Mouse (Mus musculus) forebrain, embryonic 10.5 days (tissue): ENCODE measurements around the gene Gsg1. TPM values are rescaled to one million over a fixed set of nuclear protein-coding genes. Genes with fewer than 3 reads are reported as not detected.

Source experiments
- DNase-seq: peaks from one replicate; pipeline ENCODE4 v3.0.0-alpha.2; 2017; ENCODE audit warnings: low spot score; ENCODE audit errors: extremely low spot score
- H3K27ac ChIP-seq: fragments of 300-500 bp; sonication (generic); 2 replicates; pipeline ENCODE4 v1.5.1; 2016; ENCODE audit warnings: mild to moderate bottlenecking
- H3K27me3 ChIP-seq: fragments of 300-500 bp; sonication (generic); 2 replicates; pipeline ENCODE4 v1.6.1; 2016; ENCODE audit warnings: mild to moderate bottlenecking; ENCODE audit not compliant: poor library complexity, severe bottlenecking
- H3K36me3 ChIP-seq: fragments of 300-500 bp; sonication (generic); replicated peaks from 2 replicates; pipeline ENCODE4 v1.6.1; 2016; ENCODE audit warnings: mild to moderate bottlenecking, moderate library complexity
- H3K4me1 ChIP-seq: fragments of 300-500 bp; sonication (generic); 2 replicates; pipeline ENCODE4 v1.6.1; 2016
- H3K4me3 ChIP-seq: fragments of 300-500 bp; sonication (generic); 2 replicates; pipeline ENCODE4 v1.5.1; 2016; ENCODE audit warnings: mild to moderate bottlenecking, moderate library complexity
- H3K9me3 ChIP-seq: fragments of 300-500 bp; sonication (generic); 2 replicates; pipeline ENCODE4 v1.6.1; 2016; ENCODE audit warnings: mild to moderate bottlenecking, moderate library complexity
- WGBS: fragments of 180-500 bp; shearing (Covaris S2); methylation state at CpG from one replicate; pipeline ENCODE4 v1.1.7; 2016; 5-methylcytosine and 5-hydroxymethylcytosine counted together
- polyA plus RNA-seq: library from polyadenylated mRNA; unstranded; fragments of >200 nt; fragmentation: Nextera tagmentation; extraction: Ambion mirVana; gene quantifications from 2 replicates; pipeline ENCODE4 v1.2.1, GENCODE M21; 2016

The Gsg1 gene
- polyA plus RNA-seq, 1 experiment from 2014 or later: not detected

GRCm38 (mm10) chr6:135228465-135228941 lies 25.6 kb downstream of the Gsg1 start:
- H3K9me3 ChIP-seq: no peaks in the 10 kb centered on the region
- no peak overlapping the region for H3K4me3 ChIP-seq
- peak overlapping the region; percentile 71; the same call in 1 of the 2 replicates for H3K27ac ChIP-seq
- peaks cover 20% of the 10 kb centered on the region for H3K4me1 ChIP-seq
- no peaks in the 10 kb centered on the region for H3K27me3 ChIP-seq
- peaks cover 39% of the 10 kb centered on the region for H3K36me3 ChIP-seq
- no peak for DNase-seq
- WGBS: 51% methylated on average over 10 of the region's 10 CpGs

DNA sequence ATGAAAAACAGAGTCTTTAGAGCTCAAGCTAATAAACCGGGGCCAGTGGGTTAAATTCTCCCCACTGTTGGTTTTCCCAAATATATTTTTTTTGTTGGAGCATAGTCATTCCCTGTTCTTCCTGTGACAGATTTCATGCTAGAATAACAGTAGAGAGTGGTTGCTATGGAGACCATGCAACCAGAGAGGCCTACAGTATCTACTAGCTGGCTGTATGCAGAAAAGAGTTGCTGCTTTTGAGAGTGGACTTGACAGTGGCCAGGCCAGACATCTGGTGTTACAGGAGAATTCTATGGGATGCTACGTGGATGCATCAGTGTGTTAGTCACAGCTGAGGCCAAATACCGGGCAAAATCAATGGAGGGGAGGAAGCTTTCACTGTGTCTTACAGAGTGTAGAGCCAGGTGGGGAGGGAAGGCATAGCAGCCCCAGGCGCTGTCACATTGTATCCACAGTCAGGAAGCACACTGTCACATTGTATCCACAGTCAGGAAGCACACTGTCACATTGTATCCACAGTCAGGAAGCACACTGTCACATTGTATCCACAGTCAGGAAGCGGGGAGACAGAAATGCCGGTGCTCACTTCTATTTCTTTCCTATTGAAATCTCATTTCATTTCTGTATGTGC lies 30.2 kb downstream of the Gsg1 start:
- Histone ChIP-seq H3K27me3 (no peaks in the 10 kb centered on the region), H3K27ac (no peak overlapping the region), H3K4me3 (no peak overlapping the region), H3K9me3 (no peaks in the 10 kb centered on the region), H3K4me1 (peaks cover 20% of the 10 kb centered on the region), H3K36me3 (peaks cover 16% of the 10 kb centered on the region)
- 72% methylated on average over 6 of the region's 6 CpGs for WGBS
- no peak for DNase-seq

DNA sequence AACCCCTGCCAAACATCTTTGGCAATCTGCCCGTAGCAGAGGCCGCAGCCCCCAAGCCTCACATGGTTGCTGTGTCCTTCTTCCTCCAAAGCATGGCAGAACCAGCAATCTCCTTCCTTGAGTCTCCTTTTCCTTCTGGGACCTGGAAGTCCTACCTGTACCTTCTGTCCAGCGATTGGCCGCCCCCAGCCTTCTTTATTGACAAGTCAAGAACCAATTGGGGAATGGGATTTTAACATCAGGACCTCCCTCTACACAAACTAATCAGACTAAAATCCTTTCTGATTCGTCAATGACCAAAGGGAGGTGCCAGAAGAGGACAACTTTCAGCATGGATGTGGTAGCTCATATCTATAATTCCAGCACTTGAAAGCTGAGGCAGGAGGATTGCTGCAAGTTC lies 34.2 kb downstream of the Gsg1 start:
- no peak overlapping the region for H3K27ac ChIP-seq
- H3K4me1 ChIP-seq: peaks cover 11% of the 10 kb centered on the region
- no peaks in the 10 kb centered on the region for H3K9me3 ChIP-seq
- H3K36me3 ChIP-seq: peaks cover 10% of the 10 kb centered on the region
- no peaks in the 10 kb centered on the region for H3K27me3 ChIP-seq
- no peak overlapping the region for H3K4me3 ChIP-seq
- no peak for DNase-seq
- WGBS: 96% methylated on average over 5 of the region's 5 CpGs

- H3K9me3 ChIP-seq: no peaks in the 10 kb centered on the region
- no peaks in the 10 kb centered on the region for H3K27me3 ChIP-seq
- peaks cover 22% of the 10 kb centered on the region for H3K36me3 ChIP-seq
- H3K27ac ChIP-seq: no peak overlapping the region
- H3K4me1 ChIP-seq: no peaks in the 10 kb centered on the region
- no peak for DNase-seq
- 86% methylated on average over 8 of the region's 8 CpGs for WGBS
- H3K4me3 ChIP-seq: no peak overlapping the region
Measured at GRCm38 (mm10) chr6:135218330-135218729, 35.8 kb downstream of the Gsg1 start.

GRCm38 (mm10) chr6:135212666-135213065 lies 41.5 kb downstream of the Gsg1 start:
- DNase-seq: no peak
- Histone ChIP-seq H3K9me3 (no peaks in the 10 kb centered on the region), H3K27me3 (no peaks in the 10 kb centered on the region), H3K4me1 (no peaks in the 10 kb centered on the region; the same call in 1 of the 2 replicates), H3K36me3 (peaks cover 30% of the 10 kb centered on the region), H3K4me3 (no peak overlapping the region), H3K27ac (no peak overlapping the region)
- 74% methylated on average over 2 of the region's 2 CpGs for WGBS

DNA sequence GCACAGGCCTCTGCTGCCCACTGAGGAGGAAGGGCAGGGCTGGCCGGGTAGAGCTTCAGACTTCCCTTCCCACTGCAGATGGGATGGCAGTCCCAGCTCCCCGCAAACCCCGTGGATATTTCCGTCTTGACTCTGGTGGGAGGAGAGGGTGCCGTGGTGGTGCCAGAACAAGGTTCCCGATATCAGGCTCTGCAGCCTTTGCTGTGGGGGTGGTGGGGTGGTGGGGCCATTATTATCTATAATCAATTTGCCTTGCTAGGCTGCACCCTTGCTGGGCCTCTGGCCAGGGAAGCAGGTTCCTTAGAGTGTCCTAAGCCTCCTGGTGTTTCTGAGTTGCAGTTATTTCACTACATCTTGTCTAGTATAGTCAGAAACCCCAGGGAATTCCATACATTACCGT lies 43.0 kb downstream of the Gsg1 start:
- Histone ChIP-seq H3K9me3 (no peaks in the 10 kb centered on the region), H3K36me3 (peaks cover 23% of the 10 kb centered on the region), H3K4me3 (no peak overlapping the region), H3K4me1 (peaks cover 6% of the 10 kb centered on the region), H3K27ac (no peak overlapping the region), H3K27me3 (no peaks in the 10 kb centered on the region)
- WGBS: 75% methylated on average over 7 of the region's 7 CpGs
- DNase-seq: no peak

GRCm38 (mm10) chr6:135206909-135207308 lies 47.2 kb downstream of the Gsg1 start:
- H3K4me3 ChIP-seq: no peak overlapping the region
- no peak for DNase-seq
- H3K27ac ChIP-seq: 0 out of 2 replicates have a peak overlapping the region, but pooled peaks have one; percentile 4
- H3K36me3 ChIP-seq: peaks cover 11% of the 10 kb centered on the region
- H3K27me3 ChIP-seq: no peaks in the 10 kb centered on the region
- H3K4me1 ChIP-seq: peaks cover 10% of the 10 kb centered on the region
- H3K9me3 ChIP-seq: no peaks in the 10 kb centered on the region
- 74% methylated on average over 8 of the region's 8 CpGs for WGBS

GRCm38 (mm10) chr6:135205802-135206201 lies 48.3 kb downstream of the Gsg1 start:
- peaks cover 11% of the 10 kb centered on the region for H3K36me3 ChIP-seq
- WGBS: 89% methylated on average over 4 of the region's 4 CpGs
- H3K27me3 ChIP-seq: no peaks in the 10 kb centered on the region
- no peak for DNase-seq
- H3K27ac ChIP-seq: no peak overlapping the region
- H3K9me3 ChIP-seq: no peaks in the 10 kb centered on the region
- H3K4me3 ChIP-seq: no peak overlapping the region
- H3K4me1 ChIP-seq: peaks cover 10% of the 10 kb centered on the region; the same call in 1 of the 2 replicates

DNA sequence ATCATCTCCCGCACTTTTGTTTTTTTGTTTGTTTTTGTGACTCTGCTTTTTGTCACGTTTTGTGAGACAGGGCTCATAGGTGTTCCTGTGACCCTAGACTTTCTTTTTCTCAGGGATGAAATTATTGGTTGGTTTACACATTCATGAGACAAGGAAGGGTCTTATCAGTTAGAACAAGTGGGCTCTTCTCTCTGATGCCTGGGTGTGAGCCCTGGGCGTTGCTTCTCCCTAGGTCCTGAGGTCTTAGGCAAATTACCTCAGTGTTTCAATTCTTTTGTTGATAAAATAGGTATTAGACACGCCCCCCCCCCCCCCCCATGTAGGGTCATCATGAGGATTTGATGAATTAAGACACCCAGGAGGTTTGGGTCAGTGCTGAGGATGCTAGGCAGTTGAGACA lies 49.3 kb downstream of the Gsg1 start:
- Histone ChIP-seq H3K27ac (no peak overlapping the region), H3K4me3 (no peak overlapping the region), H3K4me1 (peaks cover 10% of the 10 kb centered on the region; the same call in 1 of the 2 replicates), H3K9me3 (no peaks in the 10 kb centered on the region), H3K36me3 (peaks cover 10% of the 10 kb centered on the region), H3K27me3 (no peaks in the 10 kb centered on the region)
- DNase-seq: no peak
- WGBS: 76% methylated on average over 4 of the region's 4 CpGs

DNA sequence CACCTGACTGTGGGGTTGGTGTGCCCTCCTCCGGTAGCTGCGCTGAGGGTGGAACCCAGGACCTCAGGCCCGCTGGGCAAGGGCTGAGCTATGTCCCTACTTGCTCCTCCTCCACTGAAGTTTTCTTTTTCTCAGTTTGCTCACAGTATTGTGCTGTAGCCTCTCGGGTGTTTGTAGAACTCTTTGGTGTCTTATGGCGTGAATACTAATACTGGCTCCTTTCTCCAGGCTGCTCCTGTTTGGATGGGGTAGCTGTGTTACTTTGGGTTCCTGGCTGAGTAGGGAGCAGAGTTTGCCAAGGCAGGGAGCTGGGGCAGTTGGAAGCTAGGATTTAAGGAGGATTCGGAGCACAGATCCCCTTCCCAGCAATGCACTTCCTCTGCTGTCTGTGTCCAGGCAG lies 50.4 kb downstream of the Gsg1 start:
- 73% methylated on average over 6 of the region's 6 CpGs for WGBS
- Histone ChIP-seq H3K27me3 (no peaks in the 10 kb centered on the region), H3K36me3 (peaks cover 3% of the 10 kb centered on the region; the same call in 1 of the 2 replicates), H3K4me1 (peaks cover 17% of the 10 kb centered on the region), H3K27ac (no peak overlapping the region; the same call in 1 of the 2 replicates), H3K9me3 (no peaks in the 10 kb centered on the region), H3K4me3 (no peak overlapping the region)
- no peak for DNase-seq

- no peaks in the 10 kb centered on the region for H3K36me3 ChIP-seq
- no peak for DNase-seq
- 87% methylated on average over 6 of the region's 6 CpGs for WGBS
- no peaks in the 10 kb centered on the region for H3K9me3 ChIP-seq
- no peaks in the 10 kb centered on the region for H3K27me3 ChIP-seq
- H3K4me1 ChIP-seq: peaks cover 26% of the 10 kb centered on the region
- H3K4me3 ChIP-seq: no peak overlapping the region
- H3K27ac ChIP-seq: no peak overlapping the region
Measured at GRCm38 (mm10) chr6:135202668-135203067, 51.5 kb downstream of the Gsg1 start.

- H3K4me1 ChIP-seq: peaks cover 24% of the 10 kb centered on the region
- peaks cover 12% of the 10 kb centered on the region for H3K27me3 ChIP-seq
- no peak overlapping the region for H3K27ac ChIP-seq
- DNase-seq: no peak
- no peaks in the 10 kb centered on the region for H3K36me3 ChIP-seq
- no peaks in the 10 kb centered on the region for H3K9me3 ChIP-seq
- WGBS: 88% methylated on average over 16 of the region's 16 CpGs
- H3K4me3 ChIP-seq: no peak overlapping the region
Measured at GRCm38 (mm10) chr6:135200122-135200957, 53.8 kb downstream of the Gsg1 start.

DNA sequence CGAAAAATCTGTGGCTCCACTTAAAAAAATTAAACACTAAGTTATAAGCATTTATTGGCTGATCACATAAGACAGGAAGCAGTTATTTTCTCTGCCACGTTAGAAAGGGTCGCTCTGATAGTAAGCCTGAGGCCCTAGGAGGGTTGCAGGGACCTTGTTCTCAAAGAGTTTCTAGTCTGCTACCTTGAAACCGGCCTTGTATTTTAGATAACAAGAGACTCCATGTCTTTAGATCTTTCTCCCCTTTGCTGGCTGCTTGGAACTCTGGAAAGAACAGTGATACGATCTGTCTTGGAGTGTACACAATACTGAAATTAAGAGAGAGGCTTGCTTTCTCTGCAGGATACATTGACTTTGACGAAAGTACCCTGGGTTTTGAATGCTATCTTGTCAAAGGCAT lies 55.4 kb downstream of the Gsg1 start:
- DNase-seq: no peak
- peak overlapping the region; percentile 93 for H3K27ac ChIP-seq
- no peaks in the 10 kb centered on the region for H3K36me3 ChIP-seq
- no peaks in the 10 kb centered on the region for H3K9me3 ChIP-seq
- H3K27me3 ChIP-seq: peaks cover 12% of the 10 kb centered on the region
- WGBS: 47% methylated on average over 6 of the region's 6 CpGs
- H3K4me1 ChIP-seq: peaks cover 26% of the 10 kb centered on the region
- peak overlapping the region; percentile 91 for H3K4me3 ChIP-seq
